Mouse (Mus musculus) megakaryocyte, embryonic 14.5 days (primary cell): ENCODE data around the gene Fsd1l. TPM values are rescaled to one million over a fixed set of nuclear protein-coding genes. Genes with fewer than 3 reads are reported as not detected.

Experiments
- H3K27me3 ChIP-seq: replicated peaks from 2 replicates; pipeline ENCODE3; 2012; ENCODE audit warnings: inconsistent platforms
- H3K36me3 ChIP-seq: replicated peaks from 2 replicates; pipeline ENCODE3; 2012; ENCODE audit warnings: low read length, inconsistent platforms, mixed read lengths
- H3K4me1 ChIP-seq: 2 replicates; pipeline ENCODE4 v1.6.1; 2012; ENCODE audit warnings: inconsistent platforms
- H3K4me3 ChIP-seq: replicated peaks from 2 replicates; pipeline ENCODE3; 2012; ENCODE audit warnings: moderate library complexity, mild to moderate bottlenecking, inconsistent platforms
- H3K9me3 ChIP-seq: 2 replicates; pipeline ENCODE4 v1.6.1; 2012; ENCODE audit warnings: inconsistent platforms
- FLI1 ChIP-seq: IDR thresholded peaks from 2 replicates; pipeline ENCODE4 v1.6.1; 2012; ENCODE audit warnings: low read length, inconsistent platforms, mixed read lengths
- GATA1 ChIP-seq: IDR thresholded peaks from 3 replicates; pipeline ENCODE4 v1.6.1; 2012; ENCODE audit warnings: mixed read lengths, low read length, inconsistent platforms, borderline replicate concordance
- polyA plus RNA-seq: library from polyadenylated mRNA; stranded (reverse); fragments of >175 nt; gene quantifications from 2 replicates; pipeline ENCODE4 v1.2.3, GENCODE M21; 2012; ENCODE audit warnings: low replicate concordance; ENCODE audit not compliant: insufficient read depth

The Fsd1l gene
- polyA plus RNA-seq, 1 experiment: not detected

GRCm38 (mm10) chr4:53625263-53625662 lies 6.0 kb upstream of the Fsd1l start:
- TF ChIP-seq FLI1: no peak
- no peak for TF ChIP-seq GATA1
- Histone ChIP-seq H3K4me3 (no peak overlapping the region), H3K27me3 (peaks cover 42% of the 10 kb centered on the region), H3K4me1 (no peaks in the 10 kb centered on the region), H3K9me3 (no peaks in the 10 kb centered on the region), H3K36me3 (no peaks in the 10 kb centered on the region)

- TF ChIP-seq GATA1: no peak
- no peak for TF ChIP-seq FLI1
- Histone ChIP-seq H3K27me3 (peaks cover 67% of the 10 kb centered on the region), H3K4me3 (no peak overlapping the region), H3K36me3 (no peaks in the 10 kb centered on the region), H3K9me3 (no peaks in the 10 kb centered on the region), H3K4me1 (peaks cover 13% of the 10 kb centered on the region)
These were observed 2.3 kb upstream of the Fsd1l start for GRCm38 (mm10) chr4:53628924-53629323.

- Histone ChIP-seq H3K4me3 (peak overlapping the region; percentile 90), H3K9me3 (no peaks in the 10 kb centered on the region), H3K36me3 (no peaks in the 10 kb centered on the region), H3K27me3 (peaks cover 64% of the 10 kb centered on the region), H3K4me1 (peaks cover 13% of the 10 kb centered on the region)
- TF ChIP-seq GATA1 (no peak), FLI1 (no peak)
These were observed 332 bp upstream of the Fsd1l start for GRCm38 (mm10) chr4:53630963-53631315.

GRCm38 (mm10) chr4:53632011-53632349 lies 709 bp downstream of the Fsd1l start:
- H3K4me1 ChIP-seq: peaks cover 13% of the 10 kb centered on the region
- no peaks in the 10 kb centered on the region for H3K36me3 ChIP-seq
- TF ChIP-seq GATA1 (no peak), FLI1 (no peak)
- peaks cover 63% of the 10 kb centered on the region for H3K27me3 ChIP-seq
- peak overlapping the region; percentile 90 for H3K4me3 ChIP-seq
- H3K9me3 ChIP-seq: no peaks in the 10 kb centered on the region

- Histone ChIP-seq H3K4me3 (no peak overlapping the region), H3K9me3 (no peaks in the 10 kb centered on the region), H3K4me1 (peaks cover 13% of the 10 kb centered on the region), H3K36me3 (no peaks in the 10 kb centered on the region), H3K27me3 (peaks cover 38% of the 10 kb centered on the region)
- no peak for TF ChIP-seq FLI1
- TF ChIP-seq GATA1: no peak
These were observed 4.1 kb downstream of the Fsd1l start for GRCm38 (mm10) chr4:53635336-53635735.

GRCm38 (mm10) chr4:53637269-53637909 lies 6.1 kb downstream of the Fsd1l start:
- no peaks in the 10 kb centered on the region for H3K36me3 ChIP-seq
- peaks cover 8% of the 10 kb centered on the region for H3K9me3 ChIP-seq
- no peak overlapping the region for H3K4me3 ChIP-seq
- H3K27me3 ChIP-seq: peaks cover 21% of the 10 kb centered on the region
- no peak for TF ChIP-seq GATA1
- TF ChIP-seq FLI1: no peak
- H3K4me1 ChIP-seq: no peaks in the 10 kb centered on the region

GRCm38 (mm10) chr4:53638549-53639123 lies 7.4 kb downstream of the Fsd1l start:
- Histone ChIP-seq H3K4me3 (no peak overlapping the region), H3K4me1 (no peaks in the 10 kb centered on the region), H3K9me3 (peaks cover 8% of the 10 kb centered on the region), H3K27me3 (peaks cover 14% of the 10 kb centered on the region), H3K36me3 (no peaks in the 10 kb centered on the region)
- TF ChIP-seq GATA1 (no peak), FLI1 (no peak)

- H3K4me1 ChIP-seq: no peaks in the 10 kb centered on the region
- no peak overlapping the region for H3K4me3 ChIP-seq
- TF ChIP-seq FLI1 (no peak), GATA1 (no peak)
- no peaks in the 10 kb centered on the region for H3K36me3 ChIP-seq
- no peaks in the 10 kb centered on the region for H3K9me3 ChIP-seq
- no peaks in the 10 kb centered on the region for H3K27me3 ChIP-seq
These were observed 26.8 kb downstream of the Fsd1l start for GRCm38 (mm10) chr4:53658029-53658428.

- no peaks in the 10 kb centered on the region for H3K27me3 ChIP-seq
- TF ChIP-seq GATA1: no peak
- no peak for TF ChIP-seq FLI1
These were observed 29.4 kb downstream of the Fsd1l start for GRCm38 (mm10) chr4:53660711-53661110.

GRCm38 (mm10) chr4:53682092-53682491 lies 50.8 kb downstream of the Fsd1l start:
- Histone ChIP-seq H3K27me3 (no peaks in the 10 kb centered on the region), H3K9me3 (peaks cover 8% of the 10 kb centered on the region), H3K4me3 (no peak overlapping the region), H3K4me1 (peaks cover 3% of the 10 kb centered on the region; the same call in 1 of the 2 replicates), H3K36me3 (no peaks in the 10 kb centered on the region)
- TF ChIP-seq GATA1: no peak
- TF ChIP-seq FLI1: no peak

More at GRCm38 (mm10) chr4:53660711-53661110, 29.4 kb downstream of the Fsd1l start:
- Histone ChIP-seq H3K4me3 (no peak overlapping the region), H3K4me1 (no peaks in the 10 kb centered on the region), H3K9me3 (no peaks in the 10 kb centered on the region), H3K36me3 (no peaks in the 10 kb centered on the region)
